Mouse (Mus musculus): ENCODE data around the gene Tldc2.

DNA sequence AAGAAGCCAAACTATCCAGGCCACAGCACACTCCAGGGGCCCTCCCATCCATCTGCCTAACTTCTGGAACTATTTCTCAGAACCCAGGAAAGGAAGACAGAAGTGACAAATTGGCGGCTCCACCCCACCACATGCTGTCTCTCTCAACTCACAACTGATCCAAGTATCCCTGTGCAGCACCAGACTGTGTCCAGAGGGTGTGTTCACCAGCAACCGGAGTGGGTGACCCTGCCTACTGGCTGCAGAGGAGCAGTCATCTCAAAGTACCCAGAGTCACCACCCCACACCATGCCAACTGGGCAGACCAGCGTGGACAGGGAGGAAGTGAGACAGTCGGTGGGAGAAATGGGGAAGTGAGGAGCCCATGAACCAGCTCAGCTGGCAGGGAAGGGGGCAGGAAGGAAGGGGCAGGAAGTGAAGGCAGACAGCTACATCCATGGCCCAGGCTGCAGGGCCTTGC lies 23.6 kb upstream of the Tldc2 start:
- TF ChIP-seq CTCF (IDR thresholded peaks at IDR 0.05; ENCODE audit: borderline replicate concordance, insufficient read depth, low read depth, low read length) (no peak), POLR2A (IDR thresholded peaks at IDR 0.05; ENCODE audit: borderline replicate concordance, insufficient read depth, low read length) (no peak)
